Mouse (Mus musculus): ENCODE results near the gene Baiap2.

GRCm38 (mm10) chr11:120042141-120042838 lies 99.7 kb downstream of the Baiap2 start:
- TF ChIP-seq CTCF (conservative IDR thresholded peaks at IDR 0.05; ENCODE audit: low read length) = no peak
- TF ChIP-seq POU5F1 (IDR thresholded peaks at IDR 0.05; ENCODE audit: borderline replicate concordance, low read length) = no peak
- no peak for TF ChIP-seq NANOG (IDR thresholded peaks at IDR 0.05; ENCODE audit: borderline replicate concordance, low read length)

Data from E14TG2a.4 (cell line).